Mouse (Mus musculus): ENCODE data around the gene Rab35. TPM values are rescaled to one million over a fixed set of nuclear protein-coding genes. Genes with fewer than 3 reads are reported as not detected.

Rab35 gene
- total RNA-seq, 2 experiments from 2014 or later: 56.8 to 58.2 TPM

Small RNAs within 50 kb of the gene (microRNA-seq; reads per million reads assigned to microRNA genes)
- gene Mir7030: 0 to 0.20 reads per million in 2 experiments

Other genes starting within 250 kb of the Rab35 start
- 1 to 10 TPM; 6.2 to 7.7 TPM for gene Msi1, start 202.3 kb upstream of the Rab35 start, total RNA-seq (2021)
- gene Pla2g1b, start 165.6 kb upstream of the Rab35 start, total RNA-seq (2021): not detected
- gene Sirt4, start 147.2 kb upstream of the Rab35 start, total RNA-seq (2021): 10 to 100 TPM; 10.5 to 12.7 TPM
- 10 to 100 TPM; 62.9 to 66.0 TPM for gene Pxn, start 125.2 kb upstream of the Rab35 start, total RNA-seq (2021)
- 100 to 1,000 TPM; 852 to 919 TPM for gene Rplp0, start 72.4 kb upstream of the Rab35 start, total RNA-seq (2021)
- gene Gcn1l1, start 66.7 kb upstream of the Rab35 start, total RNA-seq (2021): 10 to 100 TPM; 52.7 to 56.7 TPM
- gene Bicdl1, start 99.7 kb downstream of the Rab35 start, total RNA-seq (2021): 1 to 10 TPM; 6.1 to 6.7 TPM
- 10 to 100 TPM; 22.7 to 25.4 TPM for gene Cit, start 213.4 kb downstream of the Rab35 start, total RNA-seq (2021)

Data from heart, postnatal 4 days (tissue).